Mouse (Mus musculus) bone marrow, adult 2 months (tissue): Measurements from ENCODE around the gene March4. TPM values are rescaled to one million over a fixed set of nuclear protein-coding genes. Genes with fewer than 3 reads are reported as not detected.

Experiments used
- H3K27ac ChIP-seq: fragments of 200-500 bp; 2 replicates; pipeline ENCODE4 v1.5.1; 2012; ENCODE audit warnings: low read depth, mild to moderate bottlenecking, control low read depth, inconsistent platforms, low read length; ENCODE audit not compliant: control insufficient read depth, poor library complexity, insufficient read depth
- H3K4me1 ChIP-seq: fragments of 200-500 bp; 2 replicates; pipeline ENCODE4 v1.6.1; 2011; ENCODE audit warnings: low read length; ENCODE audit not compliant: control insufficient read depth, insufficient read depth
- H3K4me3 ChIP-seq: fragments of 200-500 bp; replicated peaks from 2 replicates; pipeline ENCODE3; 2011; ENCODE audit warnings: mild to moderate bottlenecking, low read depth, low read length, control low read depth; ENCODE audit not compliant: control insufficient read depth
- CTCF ChIP-seq: fragments of 200-500 bp; IDR thresholded peaks from 2 replicates; pipeline ENCODE4 v1.5.1; 2011; ENCODE audit warnings: low read length, control low read depth; ENCODE audit not compliant: control insufficient read depth, insufficient read depth
- POLR2A ChIP-seq: fragments of 200-500 bp; IDR thresholded peaks from 2 replicates; pipeline ENCODE4 v1.6.1; 2011; ENCODE audit warnings: low read depth, mild to moderate bottlenecking, control low read depth, low read length, borderline replicate concordance; ENCODE audit not compliant: control insufficient read depth
- WGBS: fragments of 180-500 bp; shearing (Covaris S2); methylation state at CpG from one replicate; pipeline ENCODE4 v1.1.7; 2018; 5-methylcytosine and 5-hydroxymethylcytosine counted together
- polyA plus RNA-seq: library from polyadenylated mRNA; stranded (reverse); fragments of >200 nt; gene quantifications from 2 replicates; pipeline ENCODE4 v1.2.4, GENCODE M21; 2011; ENCODE audit warnings: low replicate concordance; ENCODE audit not compliant: missing spikeins, insufficient read depth, insufficient read length

Gene March4
- polyA plus RNA-seq, 1 experiment: not detected

DNA sequence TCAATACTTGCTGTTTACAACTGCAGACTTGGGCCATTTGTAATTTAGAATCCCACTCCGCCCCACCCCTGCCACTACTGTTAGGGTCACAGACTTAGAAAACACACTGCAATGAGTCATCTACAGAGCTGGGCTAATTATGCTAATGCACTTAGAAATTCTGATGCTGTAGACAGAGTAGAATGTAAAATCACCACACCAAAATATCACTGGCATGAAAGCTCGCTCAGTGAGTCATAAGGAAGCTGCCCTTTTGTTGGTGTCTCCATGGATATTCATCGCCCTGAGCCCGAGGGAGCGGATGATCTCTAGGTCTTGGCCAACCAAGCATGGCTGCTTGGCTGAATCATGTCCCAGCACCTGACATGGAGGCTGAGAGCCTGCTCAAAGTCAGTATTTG lies 1.5 kb upstream of the March4 start:
- TF ChIP-seq CTCF (no peak), POLR2A (no peak)
- 81% methylated on average over 5 of the region's 5 CpGs for WGBS
- no peak overlapping the region for H3K27ac ChIP-seq

DNA sequence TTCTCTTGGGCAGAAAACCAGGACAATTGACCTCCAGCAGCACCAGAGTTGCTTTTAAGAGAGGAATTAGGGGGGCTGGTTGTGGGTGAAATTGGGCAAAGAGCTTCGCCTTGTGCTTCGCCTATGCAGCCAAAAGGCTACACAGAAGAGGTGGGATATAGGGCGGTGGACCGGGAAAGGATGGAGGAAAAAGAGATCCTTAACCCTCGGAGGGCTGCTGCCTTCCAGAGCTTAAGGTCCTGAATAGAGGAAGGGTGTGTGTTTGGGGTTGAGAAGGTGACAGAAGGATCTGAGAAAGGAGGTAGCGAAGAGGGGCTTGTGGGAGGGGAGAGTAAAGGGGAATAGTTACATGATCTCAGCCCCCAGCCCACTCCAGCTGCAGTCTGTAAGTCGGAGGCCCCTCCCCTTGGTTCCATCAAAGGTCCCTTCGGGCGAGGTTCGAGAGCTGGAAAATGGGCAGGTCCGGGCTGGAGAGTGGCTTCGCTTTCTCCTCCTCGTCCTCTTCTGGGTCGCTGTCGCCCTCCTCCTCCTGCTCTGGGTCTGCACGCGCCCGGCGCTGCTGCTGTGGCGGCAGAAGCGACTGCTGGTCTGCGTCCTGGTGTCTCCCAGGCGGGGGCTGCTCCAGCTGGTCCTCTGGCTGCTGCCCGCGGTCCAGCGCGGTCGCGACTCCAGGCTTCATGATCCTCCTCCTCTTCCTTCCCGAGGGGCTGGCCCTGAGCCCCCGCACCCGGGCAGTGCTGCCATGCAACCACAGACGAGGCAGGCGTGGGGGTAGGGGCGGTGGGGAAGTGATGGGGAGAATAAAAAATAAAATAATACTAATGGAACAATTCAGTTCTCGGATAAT lies 782 bp downstream of the March4 start:
- H3K4me1 ChIP-seq: no peaks in the 10 kb centered on the region; the same call in 1 of the 2 replicates
- H3K27ac ChIP-seq: no peak overlapping the region
- no peak overlapping the region for H3K4me3 ChIP-seq
- 5% methylated on average over 36 of the region's 36 CpGs for WGBS
- TF ChIP-seq POLR2A (no peak), CTCF (no peak)

More for the DNA sequence above, 1.5 kb upstream of the March4 start:
- no peaks in the 10 kb centered on the region; the same call in 1 of the 2 replicates for H3K4me1 ChIP-seq
- no peak overlapping the region for H3K4me3 ChIP-seq

GRCm38 (mm10) chr1:72533439-72533838 lies 3.3 kb downstream of the March4 start:
- TF ChIP-seq POLR2A (no peak), CTCF (no peak)
- Histone ChIP-seq H3K4me3 (no peak overlapping the region), H3K4me1 (no peaks in the 10 kb centered on the region; the same call in 1 of the 2 replicates)

GRCm38 (mm10) chr1:72532926-72533325 lies 3.8 kb downstream of the March4 start:
- 82% methylated on average over 5 of the region's 5 CpGs for WGBS
- H3K27ac ChIP-seq: no peak overlapping the region
- TF ChIP-seq POLR2A: no peak
- TF ChIP-seq CTCF: no peak
- no peak overlapping the region for H3K4me3 ChIP-seq
- no peaks in the 10 kb centered on the region; the same call in 1 of the 2 replicates for H3K4me1 ChIP-seq

More at GRCm38 (mm10) chr1:72533439-72533838, 3.3 kb downstream of the March4 start:
- no peak overlapping the region for H3K27ac ChIP-seq

GRCm38 (mm10) chr1:72530516-72531196 lies 6.1 kb downstream of the March4 start:
- Histone ChIP-seq H3K4me1 (no peaks in the 10 kb centered on the region), H3K4me3 (no peak overlapping the region), H3K27ac (no peak overlapping the region)
- TF ChIP-seq POLR2A (no peak), CTCF (no peak)
- WGBS: 76% methylated on average over 8 of the region's 8 CpGs

- TF ChIP-seq POLR2A (no peak), CTCF (no peak)
- Histone ChIP-seq H3K27ac (no peak overlapping the region), H3K4me1 (no peaks in the 10 kb centered on the region), H3K4me3 (no peak overlapping the region)
- 73% methylated on average over 4 of the region's 4 CpGs for WGBS
Measured at GRCm38 (mm10) chr1:72529192-72529591, 7.5 kb downstream of the March4 start.

- TF ChIP-seq CTCF: no peak
- TF ChIP-seq POLR2A: no peak
- Histone ChIP-seq H3K4me3 (no peak overlapping the region), H3K4me1 (no peaks in the 10 kb centered on the region), H3K27ac (no peak overlapping the region)
- WGBS: 75% methylated on average over 6 of the region's 6 CpGs
Measured at GRCm38 (mm10) chr1:72523601-72524000, 13.1 kb downstream of the March4 start.

- Histone ChIP-seq H3K4me3 (no peak overlapping the region), H3K27ac (no peak overlapping the region), H3K4me1 (peaks cover 3% of the 10 kb centered on the region; the same call in 1 of the 2 replicates)
- TF ChIP-seq CTCF (no peak), POLR2A (no peak)
- WGBS: 73% methylated on average over 7 of the region's 7 CpGs
Measured at GRCm38 (mm10) chr1:72510778-72511520, 25.8 kb downstream of the March4 start.
